Mouse (Mus musculus) liver, embryonic 14.5 days (tissue): Measurements from ENCODE around the gene Alg5. TPM values are rescaled to one million over a fixed set of nuclear protein-coding genes. Genes with fewer than 3 reads are reported as not detected.
A peak's percentile ranks its signal among the peaks of the same experiment; 100 is the strongest.

Source experiments
- ATAC-seq: fragments of 200-750 bp; cut with Nextera tagmentation; 2 replicates; pipeline ENCODE4 v1.8.0; 2017; ENCODE audit warnings: moderate number of reproducible peaks, mild to moderate bottlenecking, moderate library complexity; ENCODE audit not compliant: insufficient read depth
- DNase-seq, 3 experiments: peaks; one replicate each; pipeline ENCODE4 v3.0.0-alpha.2; 2012 to 2013; ENCODE audit warnings: low read depth in 3 of 3, low spot score in 3 of 3
- H3K27ac ChIP-seq: fragments of 300-500 bp; sonication (generic); 2 replicates; pipeline ENCODE4 v1.5.1; 2014; ENCODE audit warnings: moderate library complexity, mild to moderate bottlenecking, control low read depth, inconsistent platforms
- H3K27me3 ChIP-seq: fragments of 300-500 bp; sonication (generic); 2 replicates; pipeline ENCODE4 v1.6.1; 2014; ENCODE audit warnings: mild to moderate bottlenecking, low read length, moderate library complexity; ENCODE audit not compliant: control insufficient read depth, insufficient read depth
- H3K36me3 ChIP-seq: fragments of 300-500 bp; sonication (generic); replicated peaks from 2 replicates; pipeline ENCODE4 v1.6.1; 2014; ENCODE audit warnings: low read depth; ENCODE audit not compliant: control insufficient read depth, insufficient read depth
- H3K4me1 ChIP-seq, 2 experiments: fragments of 200-500 bp in 1 of 2; fragments of 300-500 bp in 1 of 2; sonication (generic) in 1 of 2; replicated peaks; 2 replicates each; pipeline ENCODE4 v1.6.1; 2012 to 2014; ENCODE audit warnings: antibody characterized with exemption in 1 of 2, inconsistent platforms in 1 of 2, low read length in 1 of 2; ENCODE audit not compliant: control insufficient read depth in 2 of 2, insufficient read depth in 2 of 2
- H3K4me2 ChIP-seq: fragments of 300-500 bp; sonication (generic); 2 replicates; pipeline ENCODE4 v1.6.1; 2014; ENCODE audit warnings: low read depth, mild to moderate bottlenecking, control low read depth, moderate library complexity
- H3K4me3 ChIP-seq, 2 experiments: fragments of 200-500 bp in 1 of 2; fragments of 300-500 bp in 1 of 2; sonication (generic) in 1 of 2; 2 replicates each; pipeline ENCODE4 v1.5.1; 2012 to 2014; ENCODE audit warnings: low read depth in 2 of 2, low read length in 2 of 2, mild to moderate bottlenecking in 2 of 2, control low read depth in 1 of 2, inconsistent platforms in 1 of 2, moderate library complexity in 1 of 2; ENCODE audit not compliant: insufficient read depth in 1 of 2
- H3K9ac ChIP-seq: fragments of 300-500 bp; sonication (generic); replicated peaks from 2 replicates; pipeline ENCODE4 v1.6.1; 2014; ENCODE audit warnings: mild to moderate bottlenecking, control low read depth, moderate library complexity
- H3K9me3 ChIP-seq: fragments of 300-500 bp; sonication (generic); 2 replicates; pipeline ENCODE4 v1.6.1; 2016; ENCODE audit warnings: low read length, mixed read lengths; ENCODE audit not compliant: control insufficient read depth
- CTCF ChIP-seq: IDR thresholded peaks from 2 replicates; pipeline ENCODE4 v1.5.1; 2016; ENCODE audit warnings: antibody characterized with exemption, low read depth, control low read depth
- EP300 ChIP-seq: IDR thresholded peaks from 2 replicates; pipeline ENCODE4 v1.6.1; 2016; ENCODE audit warnings: antibody characterized with exemption, low read depth
- WGBS: fragments of 180-500 bp; shearing (Covaris S2); extraction: QIAGEN DNeasy Blood & Tissue Kit; methylation state at CpG from one replicate; pipeline ENCODE4 v1.1.7; 2014; ENCODE audit not compliant: insufficient replicate concordance; 5-methylcytosine and 5-hydroxymethylcytosine counted together
- polyA plus RNA-seq, 2 experiments: library from polyadenylated mRNA; depleted of rRNA in 1 of 2; stranded (reverse) in 1 of 2; unstranded in 1 of 2; fragments of >200 nt; fragmentation: Nextera tagmentation in 1 of 2; extraction: Ambion mirVana in 1 of 2; gene quantifications; 2 replicates each; pipeline versions ENCODE4 v1.2.1 to v1.2.3; 2012 to 2014

The Alg5 gene
- polyA plus RNA-seq, 2 experiments, result 12.2 to 29.3 TPM

- Histone ChIP-seq H3K4me1 (no peaks in the 10 kb centered on the region), H3K9ac (no peak within 1 kb of the TSS), H3K27ac (no peak within 1 kb of the TSS), H3K4me2 (peak within 1 kb of the TSS; percentile 61), H3K36me3 (no peaks in the 10 kb centered on the region), H3K27me3 (peaks cover 19% of the 10 kb centered on the region), H3K4me3 (peak within 1 kb of the TSS; percentile 46 to 48), H3K9me3 (no peaks in the 10 kb centered on the region)
- DNase-seq (no peak), ATAC-seq (no peak)
- no peak for TF ChIP-seq CTCF
- TF ChIP-seq EP300, result no peak
- WGBS, result 2% methylated on average over 53 of the region's 66 CpGs
Observed at GRCm38 (mm10) chr3:54755145-54756041, 20.1 kb downstream of the Alg5 start, which contains the start of gene Smad9. Gene Smad9, plus strand, starts transcription at chr3:54755582.

GRCm38 (mm10) chr3:54756058-54756457 lies 20.7 kb downstream of the Alg5 start:
- DNase-seq (no peak), ATAC-seq (no peak)
- H3K4me1 ChIP-seq, result 0 out of 4 replicates have a peak, but pooled peaks cover 0 to 2% of the 10 kb centered on the region in 2 experiments
- peak overlapping the region; percentile 61 for H3K4me2 ChIP-seq
- no peaks in the 10 kb centered on the region for H3K9me3 ChIP-seq
- no peak overlapping the region for H3K27ac ChIP-seq
- peaks cover 19% of the 10 kb centered on the region for H3K27me3 ChIP-seq
- TF ChIP-seq CTCF (no peak), EP300 (no peak)
- H3K4me3 ChIP-seq, result peak overlapping the region in 1 of 2 experiments; percentile 46; a peak in 1 of 4 replicates
- WGBS, result 3% methylated on average over 11 of the region's 11 CpGs
- no peaks in the 10 kb centered on the region for H3K36me3 ChIP-seq
- H3K9ac ChIP-seq, result no peak overlapping the region

DNA sequence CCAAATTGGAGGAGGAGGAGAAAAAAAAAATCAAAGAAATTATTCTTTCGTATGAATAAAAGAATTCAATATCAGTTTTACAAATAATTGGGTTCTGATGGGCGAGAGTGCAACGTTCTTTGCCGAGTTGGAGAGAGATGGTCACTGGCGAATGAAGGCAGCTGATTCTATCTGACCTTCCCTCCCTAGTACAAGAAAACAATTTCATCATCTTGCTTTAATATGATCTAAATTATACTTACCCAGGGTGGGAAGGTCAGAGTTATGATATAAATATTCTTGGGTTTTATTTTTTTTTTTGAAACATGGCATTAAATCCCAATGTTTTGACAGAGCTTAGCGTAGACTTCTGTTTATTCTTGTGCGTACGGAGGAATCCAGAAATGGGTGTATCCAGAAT lies 22.1 kb downstream of the Alg5 start:
- H3K9me3 ChIP-seq, result no peaks in the 10 kb centered on the region
- no peaks in the 10 kb centered on the region for H3K36me3 ChIP-seq
- TF ChIP-seq CTCF (no peak), EP300 (no peak)
- H3K4me3 ChIP-seq, result no peak overlapping the region
- 0 out of 4 replicates have a peak, but pooled peaks cover 0 to 5% of the 10 kb centered on the region in 2 experiments for H3K4me1 ChIP-seq
- no peak overlapping the region for H3K9ac ChIP-seq
- WGBS, result 79% methylated on average over 8 of the region's 8 CpGs
- no peak for DNase-seq
- no peak for ATAC-seq
- no peak overlapping the region for H3K27ac ChIP-seq
- no peak overlapping the region for H3K4me2 ChIP-seq
- H3K27me3 ChIP-seq, result peaks cover 19% of the 10 kb centered on the region

GRCm38 (mm10) chr3:54759211-54759610 lies 23.9 kb downstream of the Alg5 start:
- Histone ChIP-seq H3K4me1 (0 out of 4 replicates have a peak, but pooled peaks cover 0 to 5% of the 10 kb centered on the region in 2 experiments), H3K36me3 (no peaks in the 10 kb centered on the region), H3K27ac (no peak overlapping the region), H3K9me3 (no peaks in the 10 kb centered on the region), H3K9ac (no peak overlapping the region), H3K4me2 (no peak overlapping the region), H3K4me3 (no peak overlapping the region), H3K27me3 (peaks cover 19% of the 10 kb centered on the region)
- ATAC-seq (no peak), DNase-seq (no peak)
- TF ChIP-seq EP300 (no peak), CTCF (no peak)
- WGBS, result 61% methylated on average over 9 of the region's 9 CpGs
